Mouse (Mus musculus): ENCODE measurements around the gene Olfr328. TPM values are rescaled to one million over a fixed set of nuclear protein-coding genes. Genes with fewer than 3 reads are reported as not detected.
A peak's percentile ranks its signal among the peaks of the same experiment; 100 is the strongest.
"Not testable (repeated sequence)": the region's sequence is repeated elsewhere in the genome, so short reads cannot be mapped to it uniquely, and the experiment has no call there.

Gene Olfr328
- total RNA-seq (2021): under 1 TPM; 0.12 to 0.13 TPM
- long read RNA-seq, experiment 1: 0 reads
- long read RNA-seq, experiment 2: 0 reads

DNA sequence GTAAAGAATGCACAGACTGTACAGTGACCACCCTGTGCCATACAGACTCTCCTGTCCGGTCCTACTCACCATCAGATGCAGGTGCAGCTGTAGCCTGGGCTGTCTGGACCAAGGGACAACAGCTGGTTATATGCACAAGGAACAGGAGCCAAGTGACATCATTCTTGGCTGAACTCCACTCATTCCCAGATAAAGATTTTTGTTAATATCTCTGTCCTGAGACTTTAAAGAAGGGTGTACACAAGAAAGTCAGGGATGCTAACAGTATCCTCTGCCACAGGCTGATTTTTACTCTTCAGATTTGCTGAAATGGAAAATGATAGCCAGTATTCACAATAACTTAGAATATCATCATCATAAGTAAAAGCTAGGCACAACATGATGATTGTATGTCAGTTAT lies at the start of gene Olfr328:
TSS of gene Olfr328 (minus strand) at position 101 of the 400 bp plus-strand sequence.
- H3K4me3 ChIP-seq: no peak within 1 kb of the TSS
- no peak within 1 kb of the TSS for H3K27ac ChIP-seq
- DNase-seq (ENCODE audit: low spot score in 2 of 2): no peak
- no peak for TF ChIP-seq CTCF (conservative IDR thresholded peaks at IDR 0.05)

GRCm38 (mm10) chr11:58605228-58605627 lies 49.8 kb upstream of the Olfr328 start:
- no peak overlapping the region for H3K27ac ChIP-seq
- no peak for TF ChIP-seq CTCF (conservative IDR thresholded peaks at IDR 0.05)
- no peak overlapping the region for H3K4me3 ChIP-seq
- DNase-seq (ENCODE audit: low spot score in 2 of 2): no peak

- no peak for TF ChIP-seq CTCF (conservative IDR thresholded peaks at IDR 0.05)
- Histone ChIP-seq H3K4me3 (no peak overlapping the region), H3K27ac (no peak overlapping the region)
Observed at GRCm38 (mm10) chr11:58604688-58605087, 49.3 kb upstream of the Olfr328 start.

GRCm38 (mm10) chr11:58602800-58603560 lies 47.5 kb upstream of the Olfr328 start:
- no peak for DNase-seq (ENCODE audit: low spot score in 2 of 2)
- TF ChIP-seq CTCF (conservative IDR thresholded peaks at IDR 0.05): no peak
- Histone ChIP-seq H3K27ac (no peak overlapping the region), H3K4me3 (no peak overlapping the region)

More at GRCm38 (mm10) chr11:58604688-58605087, 49.3 kb upstream of the Olfr328 start:
- DNase-seq (ENCODE audit: low spot score in 2 of 2): no peak

DNA sequence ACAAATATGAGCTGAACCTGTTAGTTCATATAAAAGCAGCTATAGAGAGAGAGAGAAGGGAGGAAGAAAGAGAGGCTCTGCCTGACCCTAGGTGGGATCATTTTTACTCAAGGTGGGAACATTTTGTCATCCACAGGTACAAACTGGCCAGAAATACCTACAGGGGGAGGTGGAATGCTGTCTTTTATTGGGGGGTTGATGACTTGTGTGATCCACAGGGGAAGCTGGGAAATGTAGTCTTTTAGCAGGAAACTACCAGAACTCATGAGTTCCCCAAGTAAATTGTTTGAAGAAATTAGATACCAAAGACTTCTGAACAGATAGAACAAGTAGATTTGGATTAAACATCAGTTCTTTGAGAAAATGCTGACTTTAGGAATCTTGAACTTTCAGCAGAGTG lies 46.6 kb upstream of the Olfr328 start:
- no peak for DNase-seq (ENCODE audit: low spot score in 2 of 2)
- Histone ChIP-seq H3K4me3 (no peak overlapping the region), H3K27ac (no peak overlapping the region)
- no peak for TF ChIP-seq CTCF (conservative IDR thresholded peaks at IDR 0.05)

- no peak for DNase-seq (ENCODE audit: low spot score in 2 of 2)
- Histone ChIP-seq H3K4me3 (no peak overlapping the region), H3K27ac (no peak overlapping the region)
- TF ChIP-seq CTCF (conservative IDR thresholded peaks at IDR 0.05): no peak
Observed at GRCm38 (mm10) chr11:58597837-58598236, 42.4 kb upstream of the Olfr328 start.

DNA sequence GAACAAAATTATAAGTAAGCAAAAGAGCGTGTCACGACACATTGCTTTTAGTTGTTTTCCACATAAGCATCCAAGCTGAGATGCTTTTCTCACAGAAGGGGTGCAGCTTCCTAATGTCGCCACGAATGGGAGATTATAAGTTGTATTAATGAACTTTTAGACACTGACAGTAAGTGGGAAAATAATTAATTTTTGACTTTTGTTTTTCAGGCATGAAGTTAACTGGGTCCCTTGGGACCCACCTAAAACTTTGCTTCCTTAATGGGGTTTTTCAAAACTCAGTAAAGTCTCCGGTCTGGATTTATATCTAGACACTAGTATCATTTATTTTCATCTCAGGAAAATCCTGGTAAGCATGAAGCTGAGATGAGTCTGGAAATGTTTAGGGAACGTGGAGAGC lies 39.4 kb upstream of the Olfr328 start, which contains the start of gene Olfr324:
TSS of gene Olfr324 (plus strand) at position 301 of the 400 bp plus-strand sequence.
- DNase-seq (ENCODE audit: low spot score in 2 of 2): no peak
- no peak for TF ChIP-seq CTCF (conservative IDR thresholded peaks at IDR 0.05)
- Histone ChIP-seq H3K27ac (no peak within 1 kb of the TSS), H3K4me3 (no peak within 1 kb of the TSS)

DNA sequence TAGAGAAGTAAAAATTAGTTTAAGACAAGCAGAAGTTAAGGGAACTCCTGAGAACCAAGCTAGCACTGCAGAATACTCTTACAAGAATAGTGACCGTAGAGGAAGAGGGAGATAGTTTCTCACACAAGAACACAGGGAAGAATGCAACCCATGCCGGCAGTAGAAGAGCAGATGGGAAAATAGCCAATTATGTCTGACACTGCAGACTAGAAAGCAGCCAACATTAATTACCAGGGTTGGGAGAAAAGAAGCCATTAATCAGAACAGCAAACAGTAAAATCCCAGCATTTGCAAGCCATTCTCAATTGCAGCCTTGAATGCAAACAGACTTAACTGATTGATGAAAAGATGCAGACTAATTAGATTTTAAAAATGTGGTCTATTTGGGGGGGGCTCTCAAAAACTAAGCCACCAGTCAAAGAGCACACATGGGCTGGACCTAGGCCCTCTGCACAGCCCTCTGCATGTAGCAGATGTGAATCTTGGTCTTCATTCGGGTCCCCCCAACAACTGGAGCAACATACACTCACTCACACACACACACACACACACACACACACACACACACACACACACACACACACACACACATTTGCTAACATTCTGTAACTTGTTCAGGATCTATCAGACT lies 33.3 kb upstream of the Olfr328 start:
- TF ChIP-seq CTCF (conservative IDR thresholded peaks at IDR 0.05): no peak
- Histone ChIP-seq H3K27ac (no peak overlapping the region), H3K4me3 (no peak overlapping the region)
- DNase-seq (ENCODE audit: low spot score in 2 of 2): no peak

- Histone ChIP-seq H3K4me3 (no peak overlapping the region), H3K27ac (no peak overlapping the region)
- DNase-seq (ENCODE audit: low spot score in 2 of 2): peak in 1 of 2 experiments; percentile 48
- peak; percentile 97 for TF ChIP-seq CTCF (conservative IDR thresholded peaks at IDR 0.05)
Observed at GRCm38 (mm10) chr11:58587898-58588348, 32.5 kb upstream of the Olfr328 start.

DNA sequence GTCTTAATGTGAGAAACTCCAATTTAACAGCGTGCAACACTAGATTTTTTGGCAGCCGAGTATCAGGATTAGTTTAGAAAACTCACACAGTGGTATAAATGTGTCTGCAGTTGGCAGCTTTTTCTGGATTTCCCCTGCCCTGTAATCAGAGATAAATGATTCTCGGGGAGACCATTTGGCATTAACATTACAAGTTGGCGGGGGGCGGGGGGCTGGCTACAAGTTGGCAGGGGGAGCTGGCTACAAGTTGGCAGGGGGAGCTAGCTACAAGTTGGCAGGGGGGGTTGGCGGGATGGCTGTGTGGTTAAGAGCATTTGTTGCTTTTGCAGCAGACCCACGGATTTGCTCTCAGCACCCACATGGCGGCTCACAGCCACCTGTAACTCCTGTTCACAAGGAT lies 23.2 kb upstream of the Olfr328 start:
- DNase-seq (ENCODE audit: low spot score in 2 of 2): peak; percentile 30 to 37
- no peak overlapping the region for H3K27ac ChIP-seq
- no peak overlapping the region for H3K4me3 ChIP-seq
- TF ChIP-seq CTCF (conservative IDR thresholded peaks at IDR 0.05): no peak

GRCm38 (mm10) chr11:58577430-58577829 lies 22.0 kb upstream of the Olfr328 start, which contains the start of gene Olfr325:
TSS of gene Olfr325 (plus strand) at chr11:58577730.
- TF ChIP-seq CTCF (conservative IDR thresholded peaks at IDR 0.05): no peak
- Histone ChIP-seq H3K4me3 (no peak within 1 kb of the TSS), H3K27ac (no peak within 1 kb of the TSS)
- DNase-seq (ENCODE audit: low spot score in 2 of 2): no peak

DNA sequence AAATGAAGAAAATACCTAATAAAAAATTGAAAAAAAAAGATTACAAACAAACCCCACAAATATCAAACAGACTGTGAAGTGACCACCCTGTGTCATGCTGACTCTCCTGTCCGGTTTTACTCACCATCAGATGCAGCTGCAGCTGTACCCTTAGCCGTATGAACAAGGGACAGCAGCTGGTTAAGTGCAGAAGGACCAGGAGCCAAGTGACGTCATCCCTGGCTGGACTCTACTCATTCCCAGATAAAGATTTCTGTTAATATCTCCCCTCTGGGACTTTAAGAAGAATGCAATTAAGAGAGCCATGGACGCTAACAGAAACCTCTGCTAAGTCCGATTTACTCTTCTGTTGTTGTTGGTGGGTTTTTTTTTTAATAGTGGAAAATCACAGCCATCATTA lies 15.0 kb upstream of the Olfr328 start, which contains the start of gene Olfr224:
TSS of gene Olfr224 (minus strand) at position 149 of the 400 bp plus-strand sequence.
- no peak for DNase-seq (ENCODE audit: low spot score in 2 of 2)
- Histone ChIP-seq H3K27ac (no peak within 1 kb of the TSS), H3K4me3 (no peak within 1 kb of the TSS)
- TF ChIP-seq CTCF (conservative IDR thresholded peaks at IDR 0.05): no peak

- Histone ChIP-seq H3K4me3 (no peak within 1 kb of the TSS), H3K27ac (no peak within 1 kb of the TSS)
- no peak for TF ChIP-seq CTCF (conservative IDR thresholded peaks at IDR 0.05)
- DNase-seq (ENCODE audit: low spot score in 2 of 2): no peak
Observed at GRCm38 (mm10) chr11:58546322-58546721, 9.1 kb downstream of the Olfr328 start, which contains the start of gene Olfr329-ps. TSS of gene Olfr329-ps (minus strand) at chr11:58546422.

- H3K4me3 ChIP-seq; H3K27ac ChIP-seq; DNase-seq (ENCODE audit: low spot score in 2 of 2): not testable (repeated sequence)
Observed at GRCm38 (mm10) chr11:58534736-58535135, 20.7 kb downstream of the Olfr328 start, which contains the start of gene Olfr330. TSS of gene Olfr330 (minus strand) at chr11:58534836.

DNA sequence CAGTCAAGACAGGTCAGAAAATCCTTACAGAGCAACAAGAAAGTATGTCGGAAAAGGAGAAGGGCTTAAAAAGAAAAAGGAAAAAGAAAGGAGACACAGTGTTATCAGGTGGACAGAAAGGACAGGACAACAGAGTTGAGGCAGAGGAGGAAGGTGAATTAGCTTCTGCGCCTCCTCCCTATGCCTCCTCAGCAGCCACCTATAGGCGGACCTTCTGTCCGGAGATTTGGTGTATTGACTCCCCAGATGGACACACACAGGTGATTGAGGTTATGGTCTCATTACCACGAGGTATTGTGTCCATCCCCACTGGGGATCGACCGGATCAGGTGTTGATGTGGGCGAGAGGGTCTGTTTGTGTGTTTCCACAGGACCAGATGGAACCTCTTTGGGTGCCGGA lies 35.7 kb downstream of the Olfr328 start:
- peak in 1 of 2 experiments; percentile 9 for DNase-seq (ENCODE audit: low spot score in 2 of 2)
- H3K4me3 ChIP-seq: not testable (repeated sequence)

DNA sequence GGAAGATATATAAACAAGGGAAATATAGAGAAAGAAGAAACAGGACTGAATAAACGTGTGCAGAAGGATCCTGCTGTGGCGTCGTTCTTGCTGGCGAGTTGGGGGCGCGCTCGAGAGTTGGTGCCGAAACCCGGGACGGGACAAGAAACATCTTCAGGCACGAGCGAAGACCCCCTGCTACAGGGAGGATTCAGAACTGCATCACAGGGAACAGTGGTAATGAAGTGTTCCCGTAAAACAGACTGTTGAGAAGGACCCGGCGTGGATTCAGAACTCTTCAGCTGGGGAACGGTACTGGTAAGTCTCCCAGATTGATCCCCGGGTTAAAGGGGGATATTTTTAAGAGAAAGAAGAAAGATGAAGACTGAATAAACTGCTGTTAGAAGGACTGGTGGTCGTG lies 36.5 kb downstream of the Olfr328 start:
- DNase-seq (ENCODE audit: low spot score in 2 of 2): peak; percentile 70 to 71
- H3K4me3 ChIP-seq, H3K27ac ChIP-seq: not testable (repeated sequence)

More for the DNA sequence above, 35.7 kb downstream of the Olfr328 start:
- not testable (repeated sequence) for H3K27ac ChIP-seq

GRCm38 (mm10) chr11:58509058-58509457 lies 46.4 kb downstream of the Olfr328 start:
- H3K4me3 ChIP-seq; H3K27ac ChIP-seq; DNase-seq (ENCODE audit: low spot score in 2 of 2): not testable (repeated sequence)

- not testable (repeated sequence) for H3K4me3 ChIP-seq; DNase-seq (ENCODE audit: low spot score in 2 of 2); H3K27ac ChIP-seq
Observed at GRCm38 (mm10) chr11:58502472-58502871, 53.0 kb downstream of the Olfr328 start, which contains the start of gene Olfr331. TSS of gene Olfr331 (minus strand) at chr11:58502572.

Data from layer of hippocampus, adult 2 months (tissue).